Mouse (Mus musculus): ENCODE results near the gene Sh3pxd2a.
A peak's percentile ranks its signal among the peaks of the same experiment; 100 is the strongest.

Gene Sh3pxd2a

GRCm38 (mm10) chr19:47464304-47465241, at the start of gene Sh3pxd2a:
Gene Sh3pxd2a (minus strand): TSS chr19:47464401.
- DNase-seq (ENCODE audit: low read depth), result peak; percentile 72

GRCm38 (mm10) chr19:47513618-47513897, 49.4 kb upstream of the Sh3pxd2a start:
- DNase-seq (ENCODE audit: low read depth), result no peak

- peak; percentile 92 for DNase-seq (ENCODE audit: low read depth)
Measured at GRCm38 (mm10) chr19:47512794-47513617, 48.8 kb upstream of the Sh3pxd2a start.

GRCm38 (mm10) chr19:47511958-47512357, 47.8 kb upstream of the Sh3pxd2a start:
- no peak for DNase-seq (ENCODE audit: low read depth)

- peak; percentile 87 for DNase-seq (ENCODE audit: low read depth)
Measured at GRCm38 (mm10) chr19:47511294-47511675, 47.1 kb upstream of the Sh3pxd2a start.

- peak; percentile 91 for DNase-seq (ENCODE audit: low read depth)
Measured at GRCm38 (mm10) chr19:47510473-47511293, 46.5 kb upstream of the Sh3pxd2a start.

- no peak for DNase-seq (ENCODE audit: low read depth)
Measured at GRCm38 (mm10) chr19:47510135-47510472, 45.9 kb upstream of the Sh3pxd2a start.

- DNase-seq (ENCODE audit: low read depth), result peak; percentile 72
Measured at GRCm38 (mm10) chr19:47508771-47509281, 44.6 kb upstream of the Sh3pxd2a start.

- DNase-seq (ENCODE audit: low read depth), result no peak
Measured at GRCm38 (mm10) chr19:47508191-47508590, 44.0 kb upstream of the Sh3pxd2a start.

- peak; percentile 91 for DNase-seq (ENCODE audit: low read depth)
Measured at GRCm38 (mm10) chr19:47507128-47508121, 43.2 kb upstream of the Sh3pxd2a start.

- DNase-seq (ENCODE audit: low read depth), result peak; percentile 79
Measured at GRCm38 (mm10) chr19:47503625-47504024, 39.4 kb upstream of the Sh3pxd2a start.

GRCm38 (mm10) chr19:47502563-47502962, 38.4 kb upstream of the Sh3pxd2a start:
- DNase-seq (ENCODE audit: low read depth), result peak; percentile 75

- DNase-seq (ENCODE audit: low read depth), result no peak
Measured at GRCm38 (mm10) chr19:47500389-47501011, 36.3 kb upstream of the Sh3pxd2a start.

GRCm38 (mm10) chr19:47499841-47500240, 35.6 kb upstream of the Sh3pxd2a start:
- DNase-seq (ENCODE audit: low read depth), result no peak

GRCm38 (mm10) chr19:47498942-47499341, 34.7 kb upstream of the Sh3pxd2a start:
- no peak for DNase-seq (ENCODE audit: low read depth)

- no peak for DNase-seq (ENCODE audit: low read depth)
Measured at GRCm38 (mm10) chr19:47497736-47498135, 33.5 kb upstream of the Sh3pxd2a start.

- DNase-seq (ENCODE audit: low read depth), result no peak
Measured at GRCm38 (mm10) chr19:47497313-47497712, 33.1 kb upstream of the Sh3pxd2a start.

- DNase-seq (ENCODE audit: low read depth), result no peak
Measured at GRCm38 (mm10) chr19:47493017-47493997, 29.1 kb upstream of the Sh3pxd2a start.

- no peak for DNase-seq (ENCODE audit: low read depth)
Measured at GRCm38 (mm10) chr19:47492422-47492821, 28.2 kb upstream of the Sh3pxd2a start.
